Mouse (Mus musculus) layer of hippocampus, adult 6 months (tissue): ENCODE data around the gene Slc35f6. TPM values are rescaled to one million over a fixed set of nuclear protein-coding genes. Genes with fewer than 3 reads are reported as not detected.

Experiments used
- long read RNA-seq, 2 experiments: library from polyadenylated mRNA; unstranded; transcript quantifications; one replicate each; pipeline ENCODE4 v2.0.0; 2019 to 2020
- microRNA-seq: library from miRNA; unstranded; fragments of <30 nt; microRNA quantifications from one replicate; pipeline ENCODE4 v1.2.0, GENCODE M21; 2020
- polyA plus RNA-seq: library from polyadenylated mRNA; unstranded; fragments of <200 nt; fragmentation: Nextera tagmentation; gene quantifications from 2 replicates; pipeline ENCODE4 v1.2.3, GENCODE M21; 2021

Slc35f6 gene
- 18.3 and 20.1 TPM in 2 replicates for polyA plus RNA-seq
- long read RNA-seq, experiment 1, transcript Slc35f6-201 (6 exons, 3,088 nt) = major isoform, 37 of 41 reads
- long read RNA-seq, experiment 1, partial matches to known transcripts = 3 of 41 reads
- long read RNA-seq, experiment 1, other reads (novel, unspliced or antisense) = 1 of 41 reads
- long read RNA-seq, experiment 2, transcript Slc35f6-201 (6 exons, 3,088 nt) = major isoform, 151 of 167 reads
- long read RNA-seq, experiment 2, partial matches to known transcripts = 7 of 167 reads
- long read RNA-seq, experiment 2, other reads (novel, unspliced or antisense) = 9 of 167 reads

GRCm38 (mm10) chr5:30647815-30648560 is at the start of gene Slc35f6:
Slc35f6 (plus strand) TSS chr5:30647933.

GRCm38 (mm10) chr5:30666391-30667195 is 18.9 kb downstream of the Slc35f6 start, which contains the start of gene Cenpa:
Cenpa (plus strand) TSS chr5:30666777.

Small RNAs within 50 kb of the gene (microRNA-seq; reads per million reads assigned to microRNA genes)
- not detected for gene Mir5625

Other genes starting within 250 kb of the Slc35f6 start
- gene Otof, start 186.0 kb upstream of the Slc35f6 start, polyA plus RNA-seq = 0.60 and 1.1 TPM in 2 replicates
- 5.7 and 9.7 TPM in 2 replicates for gene 1700001C02Rik, start 181.9 kb upstream of the Slc35f6 start, polyA plus RNA-seq
- gene Cib4, start 102.1 kb upstream of the Slc35f6 start, polyA plus RNA-seq = not detected in 2 replicates
- 1.4 and 2.0 TPM in 2 replicates for gene Kcnk3, start 59.8 kb upstream of the Slc35f6 start, polyA plus RNA-seq
- 4.6 and 7.5 TPM in 2 replicates for gene Cenpa, start 18.8 kb downstream of the Slc35f6 start, polyA plus RNA-seq
- gene Dpysl5, start 63.6 kb downstream of the Slc35f6 start, polyA plus RNA-seq = 3.4 and 4.5 TPM in 2 replicates
- 128 and 173 TPM in 2 replicates for gene Mapre3, start 166.7 kb downstream of the Slc35f6 start, polyA plus RNA-seq
- gene Tmem214, start 220.1 kb downstream of the Slc35f6 start, polyA plus RNA-seq = 20.3 and 26.1 TPM in 2 replicates
- 2.9 and 4.6 TPM in 2 replicates for gene Agbl5, start 240.8 kb downstream of the Slc35f6 start, polyA plus RNA-seq